Mouse (Mus musculus) layer of hippocampus, adult 8-10 months (tissue): ENCODE results near the gene Nrd1. TPM values are rescaled to one million over a fixed set of nuclear protein-coding genes. Genes with fewer than 3 reads are reported as not detected.

Experiments
- DNase-seq, 2 experiments: peaks; one replicate each; pipeline ENCODE4 v3.0.0; 2022; ENCODE audit warnings: low spot score in 2 of 2
- total RNA-seq, 4 experiments: library from RNA; stranded (reverse); gene quantifications; 2 replicates each; pipeline ENCODE4 v1.2.4; 2022

Gene Nrd1
- total RNA-seq, 4 experiments from 2014 or later, result 116 to 149 (median 131) TPM

- DNase-seq, result no peak
Measured at GRCm38 (mm10) chr4:109026543-109026942, 26.1 kb downstream of the Nrd1 start.

- DNase-seq, result no peak
Measured at GRCm38 (mm10) chr4:109029857-109030256, 29.4 kb downstream of the Nrd1 start.

GRCm38 (mm10) chr4:109030266-109030665, 29.8 kb downstream of the Nrd1 start:
- DNase-seq, result no peak

- DNase-seq, result no peak
Measured at GRCm38 (mm10) chr4:109036327-109036726, 35.9 kb downstream of the Nrd1 start.

- no peak for DNase-seq
Measured at GRCm38 (mm10) chr4:109042739-109043138, 42.3 kb downstream of the Nrd1 start.

- DNase-seq, result no peak
Measured at GRCm38 (mm10) chr4:109043294-109043693, 42.8 kb downstream of the Nrd1 start.

GRCm38 (mm10) chr4:109043756-109044155, 43.3 kb downstream of the Nrd1 start:
- no peak for DNase-seq

GRCm38 (mm10) chr4:109048258-109048657, 47.8 kb downstream of the Nrd1 start:
- no peak for DNase-seq

GRCm38 (mm10) chr4:109052282-109052681, 51.8 kb downstream of the Nrd1 start:
- no peak for DNase-seq

GRCm38 (mm10) chr4:109054003-109054402, 53.5 kb downstream of the Nrd1 start:
- no peak for DNase-seq

- DNase-seq, result no peak
Measured at GRCm38 (mm10) chr4:109056351-109056750, 55.9 kb downstream of the Nrd1 start.

- no peak for DNase-seq
Measured at GRCm38 (mm10) chr4:109057640-109058039, 57.2 kb downstream of the Nrd1 start.

GRCm38 (mm10) chr4:109059255-109059821, 58.9 kb downstream of the Nrd1 start:
- DNase-seq, result no peak

- DNase-seq, result no peak
Measured at GRCm38 (mm10) chr4:109064941-109065340, 64.5 kb downstream of the Nrd1 start.

GRCm38 (mm10) chr4:109065714-109066113, 65.3 kb downstream of the Nrd1 start:
- DNase-seq, result no peak

- no peak for DNase-seq
Measured at GRCm38 (mm10) chr4:109072891-109073290, 72.4 kb downstream of the Nrd1 start.

- no peak for DNase-seq
Measured at GRCm38 (mm10) chr4:109073296-109073695, 72.8 kb downstream of the Nrd1 start.

- DNase-seq, result no peak
Measured at GRCm38 (mm10) chr4:109078941-109079340, 78.5 kb downstream of the Nrd1 start.

GRCm38 (mm10) chr4:109079676-109080075, 79.2 kb downstream of the Nrd1 start:
- DNase-seq, result no peak

GRCm38 (mm10) chr4:109080118-109080517, 79.7 kb downstream of the Nrd1 start:
- DNase-seq, result no peak

GRCm38 (mm10) chr4:109089171-109089570, 88.7 kb downstream of the Nrd1 start:
- DNase-seq, result no peak

GRCm38 (mm10) chr4:109089999-109090398, 89.5 kb downstream of the Nrd1 start:
- DNase-seq, result no peak

GRCm38 (mm10) chr4:109091241-109091777, 90.9 kb downstream of the Nrd1 start:
- no peak for DNase-seq

GRCm38 (mm10) chr4:109092344-109092743, 91.9 kb downstream of the Nrd1 start:
- DNase-seq, result no peak
